Mouse (Mus musculus): Measurements from ENCODE around the gene Trpm5.

Gene Trpm5

DNA sequence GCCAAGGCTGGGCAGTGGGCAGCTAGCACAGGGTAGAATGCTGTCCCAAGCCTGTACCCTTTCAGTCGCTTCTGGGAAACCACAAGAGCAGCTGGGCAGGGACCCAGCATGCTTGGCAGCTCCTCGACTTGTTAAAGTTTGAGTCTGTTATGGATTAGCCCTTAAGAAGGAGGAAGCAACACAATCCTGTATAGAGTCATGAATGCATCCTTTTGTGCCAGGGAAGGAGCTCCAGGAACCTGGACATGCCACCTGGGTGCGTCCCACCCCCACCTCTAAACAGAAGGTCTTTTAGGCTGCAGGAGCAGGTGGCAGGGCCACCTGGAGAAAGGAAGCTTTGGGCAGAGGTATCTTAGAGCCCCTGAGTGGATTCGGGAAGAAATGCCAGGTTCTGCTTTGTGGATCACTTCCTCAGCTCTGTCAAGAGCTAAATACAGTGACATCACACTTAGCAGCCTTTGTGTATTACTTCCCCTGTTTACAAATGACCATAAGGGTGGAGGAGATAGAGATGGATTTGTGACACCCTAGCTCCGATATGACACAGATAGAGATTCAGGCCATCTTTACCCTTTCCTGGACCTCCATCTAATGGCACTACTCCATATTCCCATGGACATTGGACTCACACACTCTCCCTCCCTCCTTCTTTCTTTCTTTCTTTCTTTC lies 35.1 kb downstream of the Trpm5 start:
- no peak for DNase-seq (ENCODE audit: low spot score in 2 of 2)

GRCm38 (mm10) chr7:143058221-143058697 lies 36.2 kb downstream of the Trpm5 start:
- DNase-seq (ENCODE audit: low spot score in 2 of 2): no peak

DNA sequence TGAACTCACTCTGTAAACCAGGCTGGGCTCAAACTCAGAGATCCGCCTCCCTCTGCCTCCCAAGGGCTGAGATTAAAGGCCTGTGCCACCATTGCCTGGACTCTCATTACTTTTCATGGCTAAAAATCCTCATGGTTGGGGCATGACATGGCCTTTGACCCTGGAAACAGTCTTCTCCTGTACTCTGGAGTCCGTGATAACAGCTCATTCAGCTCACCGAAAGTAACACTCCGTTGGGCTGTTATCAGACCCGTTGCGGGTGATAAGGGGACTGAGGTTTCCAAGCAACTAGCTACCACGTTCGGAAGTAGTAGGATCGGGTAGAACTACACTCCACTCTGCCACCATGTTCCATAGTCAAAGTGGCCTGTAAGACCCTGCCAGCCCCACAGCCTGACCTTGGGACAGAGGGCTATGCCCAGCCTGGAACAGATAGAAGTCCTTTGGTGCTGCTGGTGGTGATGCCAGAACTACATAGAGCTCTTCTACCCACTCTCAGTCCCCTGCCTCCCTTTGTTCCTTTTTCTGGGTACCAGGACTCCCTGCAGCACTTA lies 36.7 kb downstream of the Trpm5 start:
- no peak for DNase-seq (ENCODE audit: low spot score in 2 of 2)

DNA sequence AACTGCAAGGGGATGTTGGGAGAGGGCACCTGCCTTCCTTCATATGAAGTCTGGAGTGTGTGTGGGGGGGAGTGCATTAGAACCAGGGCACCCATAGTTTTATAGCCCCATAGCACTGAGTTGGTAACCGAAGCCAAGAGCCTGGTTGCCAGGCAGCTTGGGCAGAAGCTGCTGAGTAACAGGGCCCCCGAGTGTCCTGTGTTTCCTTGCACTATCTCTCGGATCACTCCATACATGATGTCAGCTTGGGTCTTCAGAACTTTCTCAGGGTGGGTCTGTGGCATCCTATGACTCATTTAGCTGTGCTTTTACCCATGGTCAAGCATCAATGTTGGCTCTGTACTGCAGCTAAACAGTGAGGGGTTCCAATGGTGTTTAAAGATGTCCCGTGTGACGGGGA lies 37.4 kb downstream of the Trpm5 start:
- no peak for DNase-seq (ENCODE audit: low spot score in 2 of 2)

DNA sequence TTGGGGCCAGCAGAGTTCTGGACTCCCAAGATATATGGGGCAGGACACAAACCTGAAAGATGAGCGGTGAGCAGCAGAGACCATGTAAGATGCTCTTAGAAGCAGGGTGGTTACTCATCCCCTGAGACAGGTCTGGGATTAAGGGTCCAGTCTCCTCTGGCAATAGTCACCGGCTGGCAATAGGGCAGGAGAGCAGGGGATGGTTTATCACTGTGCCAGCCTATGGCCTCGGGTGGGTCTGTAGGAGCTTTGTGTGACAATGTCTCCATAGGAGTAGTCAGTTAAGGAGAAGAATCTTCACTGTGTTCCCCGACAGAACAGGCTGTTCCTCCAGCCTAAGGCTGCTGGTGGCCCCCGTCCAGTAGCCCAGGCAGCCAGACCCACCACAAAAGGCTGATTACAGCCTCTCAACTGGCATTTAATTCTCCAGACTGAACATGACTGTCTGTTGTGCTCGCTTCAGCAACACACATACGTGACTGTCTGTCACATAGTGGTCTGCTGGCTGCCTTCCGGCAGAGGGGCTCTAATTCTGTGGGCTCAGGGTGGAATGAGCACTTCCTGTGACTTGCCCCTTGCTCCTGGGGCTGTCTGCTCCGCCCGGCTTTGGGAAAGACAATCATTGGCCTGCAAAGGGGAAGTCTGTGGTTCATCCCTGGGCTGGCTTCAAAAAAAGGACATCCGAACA lies 38.8 kb downstream of the Trpm5 start:
- DNase-seq (ENCODE audit: low spot score in 2 of 2): no peak

- no peak for DNase-seq (ENCODE audit: low spot score in 2 of 2)
These were observed 39.4 kb downstream of the Trpm5 start for GRCm38 (mm10) chr7:143055001-143055400.

DNA sequence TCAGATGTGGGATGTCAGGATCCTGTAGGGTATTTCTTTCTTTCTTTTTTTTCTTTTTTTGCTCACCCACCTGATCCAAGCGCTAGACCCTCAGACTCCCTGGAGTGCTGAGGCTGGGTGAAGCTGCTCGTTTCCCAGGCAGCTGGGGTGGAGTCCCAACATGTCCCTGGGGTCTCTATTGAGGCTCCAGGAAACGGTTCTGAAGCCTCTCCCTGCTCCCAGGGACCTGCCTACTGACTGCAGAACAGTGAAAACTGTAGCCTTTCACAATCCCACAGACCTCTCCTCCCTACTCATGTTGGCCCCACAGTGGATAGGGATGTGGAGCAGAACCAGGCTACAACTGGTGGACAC lies 39.9 kb downstream of the Trpm5 start:
- DNase-seq (ENCODE audit: low spot score in 2 of 2): no peak

- peak in 1 of 2 experiments; percentile 34 for DNase-seq (ENCODE audit: low spot score in 2 of 2)
These were observed 40.4 kb downstream of the Trpm5 start for GRCm38 (mm10) chr7:143053961-143054611.

DNA sequence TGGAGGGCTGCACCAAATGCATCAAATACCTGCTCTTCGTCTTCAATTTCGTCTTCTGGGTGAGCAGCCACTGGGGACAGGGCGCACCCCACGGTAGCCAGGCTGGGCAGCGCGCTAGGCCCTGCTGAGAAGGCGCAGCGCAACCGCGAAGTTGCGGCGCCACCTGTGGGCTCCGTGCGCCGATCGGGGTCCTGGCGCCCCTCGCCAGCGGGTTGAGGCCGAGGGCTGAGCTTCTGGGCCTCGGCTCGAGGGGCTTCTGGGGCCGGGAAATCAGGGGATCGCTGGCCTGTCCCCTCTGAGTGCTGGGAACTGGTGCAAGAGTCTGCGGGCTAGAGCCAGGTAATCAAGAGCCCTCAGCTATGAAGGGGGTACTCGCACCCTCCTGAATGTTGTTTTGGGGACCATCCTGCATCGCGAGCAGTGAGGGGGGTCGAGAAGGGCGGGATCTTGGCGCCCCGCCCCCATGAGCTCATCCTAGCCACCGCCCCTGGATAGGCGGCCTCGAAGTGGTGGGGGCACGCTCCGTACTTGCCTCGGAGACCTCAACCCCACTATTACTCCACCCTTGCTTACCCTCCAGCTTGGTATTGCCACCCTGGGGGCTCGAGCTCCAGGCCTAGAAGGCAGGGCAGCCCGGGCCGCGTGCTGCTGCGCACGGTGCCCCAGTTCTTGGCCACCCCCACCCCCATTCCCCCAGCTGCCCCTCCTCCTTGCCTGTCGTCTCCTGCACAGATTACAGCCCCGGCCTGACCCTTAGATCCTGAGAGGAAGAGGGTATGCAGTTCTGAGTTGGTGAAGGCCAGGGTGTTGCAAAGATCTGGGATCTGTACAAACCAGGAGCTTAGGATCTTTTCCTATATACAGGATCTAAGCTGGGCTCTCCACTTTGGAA lies 41.2 kb downstream of the Trpm5 start:
- DNase-seq (ENCODE audit: low spot score in 2 of 2): peak; percentile 50 to 65

DNA sequence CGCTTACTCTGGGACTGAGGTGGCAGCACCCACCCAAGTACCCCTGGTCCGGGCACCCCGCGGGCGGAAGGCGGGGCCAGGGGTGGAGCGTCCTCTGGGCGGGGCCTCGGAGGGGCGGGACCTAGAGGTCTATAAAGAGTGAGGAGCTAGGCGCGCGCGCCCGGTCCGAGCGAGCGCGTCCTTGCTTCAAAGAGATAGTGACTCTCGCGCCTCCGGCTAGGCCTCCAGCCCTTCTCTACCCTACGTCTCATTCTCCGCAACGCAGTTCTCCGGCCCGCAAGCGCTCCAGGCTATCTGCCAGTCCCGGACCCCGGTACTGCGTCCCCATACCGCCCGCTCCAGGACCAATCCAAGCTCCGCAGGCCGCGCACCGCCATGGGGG lies 41.8 kb downstream of the Trpm5 start, which contains the start of gene Cd81:
Gene Cd81, plus strand, starts transcription at position 114 of the 382 bp plus-strand sequence.
- DNase-seq (ENCODE audit: low spot score in 2 of 2): peak; percentile 92 to 93

GRCm38 (mm10) chr7:143051316-143051715 lies 43.1 kb downstream of the Trpm5 start:
- DNase-seq (ENCODE audit: low spot score in 2 of 2): no peak

GRCm38 (mm10) chr7:143049841-143050816 lies 44.3 kb downstream of the Trpm5 start:
- DNase-seq (ENCODE audit: low spot score in 2 of 2): no peak

DNA sequence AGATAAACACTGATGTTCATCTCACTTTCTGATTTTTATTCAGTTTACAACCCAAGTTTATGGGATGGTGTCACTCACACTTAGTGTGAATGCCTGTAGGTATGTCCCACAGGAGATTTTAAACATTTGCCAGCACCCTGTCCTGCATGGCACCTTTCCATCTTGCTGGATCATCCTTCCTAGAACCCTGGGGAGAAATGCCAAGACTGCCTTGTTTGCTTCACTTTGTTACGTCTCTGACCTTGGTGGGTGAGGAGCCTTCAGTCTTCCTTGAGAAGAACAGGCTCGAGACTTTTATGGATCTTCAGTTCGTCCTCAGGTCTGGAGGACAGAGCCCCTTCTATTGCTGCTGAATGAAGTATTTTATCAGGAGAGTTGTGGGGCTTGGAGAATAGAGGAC lies 45.1 kb downstream of the Trpm5 start:
- DNase-seq (ENCODE audit: low spot score in 2 of 2): no peak

- no peak for DNase-seq (ENCODE audit: low spot score in 2 of 2)
These were observed 48.1 kb downstream of the Trpm5 start for GRCm38 (mm10) chr7:143046358-143046757.

DNA sequence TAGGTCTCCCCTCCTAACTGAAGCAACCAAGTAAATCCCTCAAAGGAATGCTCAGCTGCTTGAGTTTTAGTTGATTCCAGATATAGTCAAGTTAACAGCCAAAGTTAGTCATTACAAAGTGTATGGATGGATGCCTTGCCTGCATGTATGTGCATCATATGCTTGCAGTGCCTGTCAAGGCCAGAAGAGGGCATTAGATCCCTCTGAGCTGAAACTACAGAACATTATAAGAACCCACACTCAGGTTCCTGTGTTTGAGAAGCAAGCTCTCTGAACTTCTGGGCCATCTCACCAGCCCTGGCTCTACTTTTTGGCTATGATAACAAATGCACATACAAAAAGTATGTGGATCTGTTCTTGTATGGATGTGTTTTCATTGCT lies 49.6 kb downstream of the Trpm5 start:
- no peak for DNase-seq (ENCODE audit: low spot score in 2 of 2)

DNA sequence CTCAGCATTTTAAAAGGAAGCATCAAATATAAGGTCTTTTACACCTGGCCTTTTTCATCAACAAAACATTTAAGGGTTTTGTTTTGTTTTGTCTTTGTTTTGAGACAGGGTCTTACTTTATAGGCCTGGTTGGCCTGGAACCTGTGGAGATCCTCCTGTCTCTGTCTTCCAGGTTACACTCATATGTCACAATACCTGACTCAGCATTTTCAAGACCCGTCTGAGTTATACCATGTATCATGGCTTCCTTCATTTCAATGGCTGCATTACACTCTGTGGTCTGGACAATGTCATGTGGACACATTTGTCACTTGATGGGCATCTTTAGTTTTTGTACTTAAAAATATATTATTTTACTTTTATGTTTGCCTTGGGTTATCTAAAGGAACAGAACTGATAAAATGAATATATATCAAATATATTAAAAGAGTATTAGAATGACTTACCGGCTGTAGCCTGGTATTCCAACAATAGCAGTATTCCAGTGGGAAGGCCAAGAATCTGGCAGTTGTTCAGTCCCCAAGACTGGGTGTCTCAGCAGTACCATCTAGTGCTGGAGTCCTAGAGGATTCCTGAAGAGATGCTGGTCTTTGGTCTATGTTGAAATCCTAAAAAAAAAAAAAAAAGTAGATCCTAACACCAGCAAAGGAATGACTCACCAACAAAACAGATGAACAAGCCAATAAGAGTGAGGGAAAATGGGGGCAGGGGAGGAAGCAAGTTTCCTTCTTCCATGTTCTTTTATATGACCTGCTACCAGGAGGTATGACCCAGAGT lies 50.2 kb downstream of the Trpm5 start:
- no peak for DNase-seq (ENCODE audit: low spot score in 2 of 2)

DNA sequence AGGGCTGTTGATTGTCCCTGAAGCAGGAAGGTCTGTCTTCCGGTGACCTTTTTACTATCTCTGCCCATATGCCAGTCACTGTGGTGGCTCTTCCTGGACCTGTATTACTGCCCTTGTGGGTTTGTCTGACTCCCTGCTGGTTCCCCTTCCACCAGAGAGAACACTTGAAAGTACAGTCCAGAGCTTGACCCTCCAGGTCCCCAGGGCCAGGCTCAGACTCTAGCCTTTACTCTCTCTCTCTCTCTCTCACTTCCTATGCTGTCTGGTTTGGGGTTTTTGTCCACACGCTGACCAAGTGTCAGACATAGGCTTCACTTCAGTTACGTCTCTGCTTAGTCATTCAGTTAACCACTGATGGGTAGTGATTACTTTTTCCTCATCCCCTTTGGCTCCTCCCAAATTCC lies 51.5 kb downstream of the Trpm5 start:
- no peak for DNase-seq (ENCODE audit: low spot score in 2 of 2)

DNA sequence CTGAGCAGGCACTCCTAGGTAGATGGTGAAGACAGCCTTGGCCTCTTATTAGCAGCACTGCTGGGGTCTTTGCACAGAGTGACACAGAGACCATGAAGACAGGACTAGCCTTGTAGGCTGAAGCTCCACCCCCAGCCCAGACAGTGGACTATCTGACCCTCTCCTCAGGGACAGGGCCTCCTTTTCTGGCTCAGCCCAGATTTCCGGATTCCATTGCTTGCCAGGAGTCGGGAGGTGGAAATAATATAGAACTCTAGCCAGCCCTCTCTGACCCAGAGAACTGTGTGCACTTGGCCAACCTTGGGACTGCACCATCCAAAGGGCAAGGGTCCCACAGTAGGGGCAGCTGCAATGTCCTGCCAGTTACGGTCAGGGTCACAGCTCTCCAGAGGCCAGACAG lies 52.4 kb downstream of the Trpm5 start:
- no peak for DNase-seq (ENCODE audit: low spot score in 2 of 2)

- no peak for DNase-seq (ENCODE audit: low spot score in 2 of 2)
These were observed 53.2 kb downstream of the Trpm5 start for GRCm38 (mm10) chr7:143041138-143041822.

Data from spleen, postnatal 10 days (tissue).